Mouse (Mus musculus) brain, adult 2 months (tissue): Measurements from ENCODE around the gene Galnt3.

Experiments
- DNase-seq: peaks from one replicate; pipeline ENCODE4 v3.0.0; 2011; ENCODE audit warnings: low read depth, low spot score

Galnt3 gene

GRCm38 (mm10) chr2:66107864-66108514 is 16.8 kb downstream of the Galnt3 start:
- no peak for DNase-seq

DNA sequence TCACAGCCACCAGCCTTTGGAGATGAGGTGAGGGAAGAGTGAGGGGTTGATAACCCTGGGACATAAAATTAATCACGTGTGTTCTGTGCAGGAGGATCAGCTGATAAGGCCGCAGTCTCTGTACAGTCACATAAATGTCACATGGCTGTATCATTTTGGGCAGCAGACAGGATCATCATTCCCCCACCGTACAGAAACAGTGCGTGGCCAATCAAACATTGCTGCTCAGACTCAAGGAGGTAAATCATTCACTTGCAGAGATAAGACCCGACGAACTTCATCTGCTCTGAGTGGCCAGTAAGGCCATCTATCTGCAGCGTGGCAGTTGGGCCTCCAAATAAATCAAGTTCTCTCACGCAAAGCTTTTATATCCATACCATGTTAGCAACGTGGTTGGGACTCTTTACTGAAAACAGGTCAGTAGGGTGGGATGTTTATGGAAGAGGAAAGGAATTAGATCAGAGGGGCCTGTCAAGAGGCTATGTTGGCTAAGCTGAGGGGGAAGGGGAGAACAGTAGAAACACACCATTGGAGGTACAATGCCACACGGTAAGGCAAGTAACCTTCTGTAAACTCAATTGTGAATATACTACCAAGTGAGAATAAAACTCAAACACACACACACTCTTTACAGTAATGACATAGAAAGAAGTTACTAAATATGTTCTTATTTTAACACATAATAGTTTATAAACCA is 20.9 kb downstream of the Galnt3 start:
- DNase-seq = no peak

GRCm38 (mm10) chr2:66101686-66102304 is 23.0 kb downstream of the Galnt3 start:
- no peak for DNase-seq

DNA sequence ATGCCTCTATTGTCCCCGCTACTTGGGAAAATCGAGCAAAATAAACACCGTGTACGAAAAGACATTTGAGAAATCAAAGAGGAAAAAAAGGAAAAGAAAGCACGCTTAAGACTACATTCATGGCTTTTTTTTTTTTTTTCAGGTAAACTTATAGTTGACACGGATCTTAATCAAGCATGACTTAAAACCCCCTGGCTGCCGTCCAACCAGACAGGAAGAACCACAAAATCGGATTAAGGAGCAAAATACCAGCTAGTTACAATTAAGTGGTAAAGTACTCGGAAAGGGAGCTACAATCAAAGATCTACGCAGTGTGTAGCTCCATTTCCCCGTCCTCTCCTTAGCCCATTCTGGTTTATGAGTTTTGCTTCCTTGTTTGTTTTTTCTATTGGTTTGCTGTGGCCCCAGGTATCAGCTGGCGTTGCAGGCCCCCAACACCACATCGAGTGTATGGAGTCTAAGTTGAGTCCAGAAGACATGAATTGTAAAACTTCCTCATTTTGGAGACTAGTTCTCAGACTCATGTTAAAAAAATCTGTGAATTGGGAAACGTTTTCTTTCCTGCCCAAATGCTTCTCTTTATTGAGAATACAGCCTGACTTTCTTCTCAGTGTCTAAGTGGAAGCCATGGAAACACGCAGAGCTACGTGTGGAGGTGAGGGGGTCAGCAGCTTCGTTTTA is 24.0 kb downstream of the Galnt3 start:
- no peak for DNase-seq

GRCm38 (mm10) chr2:66100239-66100638 is 24.6 kb downstream of the Galnt3 start:
- no peak for DNase-seq

DNA sequence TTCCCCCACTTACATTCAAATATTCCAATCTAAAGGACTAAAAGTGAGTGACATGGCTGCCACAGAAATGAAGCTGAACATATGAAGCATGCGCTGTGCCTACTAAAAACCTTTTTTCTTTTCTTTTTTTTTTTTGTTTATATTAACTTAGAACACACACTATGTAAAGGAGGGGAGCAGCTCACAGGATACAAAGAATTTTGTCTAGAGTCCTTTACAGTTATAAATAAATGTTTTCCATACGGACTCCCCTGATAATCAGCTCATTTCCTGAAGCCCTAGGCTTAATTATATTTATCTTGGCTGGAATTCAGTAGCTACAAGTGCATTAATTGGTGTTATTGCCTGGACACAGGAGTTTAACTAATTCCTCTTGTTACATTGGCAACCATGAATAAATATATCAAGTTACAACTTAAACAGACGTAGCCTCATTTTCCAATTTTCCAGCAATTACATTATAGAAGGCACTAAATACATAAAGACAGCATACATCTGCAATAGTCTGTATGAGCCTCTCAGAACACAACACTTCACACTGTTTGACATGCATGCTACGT is 30.1 kb downstream of the Galnt3 start:
- DNase-seq = no peak

GRCm38 (mm10) chr2:66091296-66091695 is 33.5 kb downstream of the Galnt3 start:
- DNase-seq = no peak

DNA sequence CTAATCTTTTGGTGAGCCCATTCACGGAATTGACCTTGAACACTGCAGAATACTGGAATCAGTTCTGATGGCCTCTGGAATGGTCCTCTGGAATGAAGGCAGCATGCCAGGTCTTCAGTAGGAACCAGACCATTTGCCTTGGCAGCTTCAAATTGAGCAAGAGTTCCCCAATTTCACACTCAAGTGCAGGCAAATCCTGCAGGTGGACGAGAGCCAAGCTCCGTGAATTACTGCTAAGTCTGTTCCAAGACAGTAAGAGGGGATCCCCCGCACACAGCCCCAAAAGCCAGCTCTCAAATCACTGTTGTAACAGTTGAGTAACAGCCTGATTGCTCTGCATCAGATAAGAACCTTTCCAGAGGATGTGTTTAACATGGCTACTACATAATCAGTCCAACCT is 42.9 kb downstream of the Galnt3 start:
- DNase-seq = peak; percentile 36

- DNase-seq = no peak
Measured at GRCm38 (mm10) chr2:66080731-66081130, 44.1 kb downstream of the Galnt3 start.

GRCm38 (mm10) chr2:66069454-66069853 is 55.3 kb downstream of the Galnt3 start:
- peak; percentile 6 for DNase-seq

DNA sequence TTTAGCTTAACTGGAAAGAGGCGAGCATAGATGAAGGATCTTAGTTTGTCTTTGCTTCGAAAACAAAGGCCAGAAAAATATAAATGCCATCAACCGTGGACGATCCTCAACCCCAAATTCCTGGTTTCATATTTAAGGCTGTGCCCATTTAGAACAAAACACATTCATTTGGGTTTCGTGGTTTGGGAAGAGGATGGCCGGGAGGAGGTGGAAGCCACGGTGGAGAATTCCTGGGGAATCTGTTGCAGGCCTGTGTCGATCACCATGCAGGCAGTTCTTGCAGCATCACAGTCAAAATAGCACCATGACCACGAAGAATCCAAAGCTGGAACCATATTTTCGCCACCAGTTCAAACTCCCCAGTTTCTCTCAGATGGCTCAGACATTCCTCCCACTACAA is 61.5 kb downstream of the Galnt3 start:
- DNase-seq = no peak

DNA sequence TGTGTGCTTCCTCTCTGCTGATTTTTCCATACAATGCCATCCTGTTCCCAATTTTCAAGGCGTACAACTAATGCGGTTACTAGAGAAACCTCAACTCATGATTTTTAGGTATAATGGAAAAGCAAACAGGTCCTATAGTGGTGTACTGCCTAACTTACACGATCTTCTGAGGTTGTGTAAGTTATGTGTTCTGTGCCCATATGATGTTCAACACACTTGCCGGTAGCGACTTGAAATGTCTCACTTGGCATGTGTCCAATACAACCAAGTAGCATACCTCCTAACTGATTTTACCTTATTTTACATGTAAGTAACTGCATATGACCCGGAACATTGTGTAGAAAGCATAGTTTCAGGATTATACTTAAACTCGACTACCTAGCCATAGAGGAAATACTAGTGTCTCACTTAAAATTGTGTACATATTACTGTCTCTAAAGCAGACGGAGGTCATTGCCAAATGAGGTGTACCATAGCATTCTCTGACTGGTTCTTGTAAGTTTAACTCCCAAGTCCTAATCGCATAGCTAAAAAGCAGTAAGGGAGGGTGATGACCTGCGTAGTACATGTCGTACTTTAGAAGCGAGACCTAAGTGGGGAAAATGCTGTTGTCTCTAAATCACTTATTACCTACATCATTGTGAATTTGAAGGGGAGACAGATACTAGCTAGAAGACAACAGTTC is 80.2 kb downstream of the Galnt3 start:
- no peak for DNase-seq

- DNase-seq = no peak
Measured at GRCm38 (mm10) chr2:66043441-66044404, 81.1 kb downstream of the Galnt3 start.

DNA sequence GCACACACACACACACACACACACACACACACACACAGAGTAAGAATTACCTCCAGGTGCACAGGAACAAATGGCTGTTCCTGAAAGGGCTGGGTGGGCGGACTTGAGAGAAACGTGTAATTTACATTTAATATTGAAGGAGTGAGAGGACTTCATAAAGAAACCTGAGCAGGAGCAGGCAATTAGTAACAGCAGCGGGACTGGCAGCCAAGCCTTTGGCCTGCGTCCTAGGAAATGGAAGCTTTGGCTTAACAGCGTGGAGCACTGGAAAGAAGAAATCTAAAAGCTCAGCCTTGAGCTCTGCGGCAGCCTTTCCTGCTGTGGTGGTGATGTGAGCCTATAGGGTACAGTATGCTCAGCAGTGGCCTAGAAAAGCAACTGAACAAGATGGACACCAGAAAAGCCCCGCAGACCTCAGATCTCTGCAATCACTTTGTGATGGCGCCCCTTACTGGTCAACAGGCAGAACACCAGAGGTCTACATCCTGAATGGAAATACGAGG is 82.8 kb downstream of the Galnt3 start:
- peak; percentile 95 for DNase-seq

GRCm38 (mm10) chr2:66041203-66041916 is 83.4 kb downstream of the Galnt3 start:
- DNase-seq = no peak

DNA sequence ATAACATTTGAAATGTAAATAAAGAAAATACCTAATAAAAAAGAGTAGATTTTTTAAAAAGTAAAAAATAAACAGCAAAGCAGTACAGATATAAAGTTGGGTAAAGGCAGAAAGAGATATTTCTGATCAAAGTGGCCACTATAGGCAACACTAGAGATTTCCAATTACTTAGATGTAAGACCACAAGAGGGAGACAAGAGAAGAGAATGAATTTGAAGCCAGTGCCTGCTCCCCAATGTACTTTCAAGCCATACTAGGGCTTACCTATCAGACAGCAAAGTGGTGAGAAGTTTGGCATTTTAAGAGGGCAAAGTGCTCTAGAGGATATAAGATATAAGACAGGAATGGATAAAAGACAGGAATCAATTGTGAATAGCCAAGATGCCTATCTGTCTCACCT is 84.2 kb downstream of the Galnt3 start:
- no peak for DNase-seq

GRCm38 (mm10) chr2:66034907-66035679 is 89.7 kb downstream of the Galnt3 start:
- peak; percentile 60 for DNase-seq
